Mouse (Mus musculus): Measurements from ENCODE around the gene Fam189b.

Gene Fam189b

DNA sequence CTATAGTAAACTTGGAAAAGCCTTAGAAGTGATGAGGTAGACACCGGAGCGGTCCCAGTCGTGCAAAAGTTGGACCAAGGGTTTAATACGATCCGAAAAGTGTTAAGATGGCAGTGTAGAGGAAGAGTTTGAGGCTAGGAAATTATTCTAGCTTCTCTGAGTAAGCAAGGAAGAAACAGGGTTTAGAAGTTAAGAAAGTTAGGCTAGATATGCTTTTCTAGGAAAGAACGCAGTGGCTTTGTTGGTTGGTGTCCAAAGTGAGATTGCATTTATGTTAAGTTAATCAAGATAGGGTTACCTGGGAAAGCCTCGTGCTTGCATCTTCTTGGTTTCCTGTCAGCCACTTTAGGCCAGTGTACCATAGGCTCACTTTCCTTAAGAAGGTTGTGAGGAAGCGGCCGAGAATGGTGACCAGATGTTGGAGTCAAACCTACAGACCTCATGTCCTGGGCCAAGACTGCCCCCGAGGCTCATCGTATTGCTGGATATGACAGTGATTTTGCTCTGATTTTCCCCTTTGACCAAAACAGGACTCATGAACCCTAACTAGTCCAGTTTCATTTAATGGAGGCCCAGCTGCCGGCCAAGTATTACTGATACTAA is 17.6 kb upstream of the Fam189b start:
- no peak for DNase-seq (ENCODE audit: low spot score in 2 of 2)

DNA sequence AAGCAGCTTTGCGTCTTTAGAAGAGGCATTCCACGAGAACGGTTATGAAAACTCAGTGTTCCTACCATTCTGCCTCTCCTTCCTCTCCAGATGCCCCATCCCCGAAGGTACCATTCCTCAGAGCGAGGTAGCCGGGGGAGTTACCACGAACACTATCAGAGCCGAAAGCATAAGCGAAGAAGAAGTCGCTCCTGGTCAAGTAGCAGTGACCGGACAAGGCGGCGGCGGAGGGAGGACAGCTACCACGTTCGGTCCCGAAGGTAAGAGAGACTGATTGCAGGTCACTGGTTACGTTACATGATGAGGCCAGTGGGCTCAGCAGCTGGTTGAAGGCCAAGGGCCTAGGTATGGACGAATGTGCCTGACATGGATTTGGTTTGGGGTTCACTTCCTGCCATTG is 16.0 kb upstream of the Fam189b start:
- DNase-seq (ENCODE audit: low spot score in 2 of 2): no peak

DNA sequence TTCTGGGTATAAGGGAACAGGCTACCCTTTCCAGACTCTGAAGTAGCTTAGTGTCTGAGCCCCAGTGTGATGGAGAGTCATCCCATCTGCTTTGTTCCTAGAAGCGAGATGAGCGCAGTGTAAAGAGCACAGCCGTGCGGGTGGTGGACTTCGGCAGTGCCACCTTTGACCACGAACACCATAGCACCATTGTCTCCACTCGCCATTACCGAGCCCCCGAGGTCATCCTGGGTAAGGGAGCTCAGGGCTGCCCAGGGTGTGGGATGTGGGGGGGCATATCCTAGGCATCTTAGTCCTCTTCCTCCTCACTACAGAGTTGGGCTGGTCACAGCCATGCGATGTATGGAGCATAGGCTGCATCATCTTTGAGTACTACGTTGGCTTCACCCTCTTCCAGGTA is 8.1 kb upstream of the Fam189b start:
- DNase-seq (ENCODE audit: low spot score in 2 of 2): no peak

DNA sequence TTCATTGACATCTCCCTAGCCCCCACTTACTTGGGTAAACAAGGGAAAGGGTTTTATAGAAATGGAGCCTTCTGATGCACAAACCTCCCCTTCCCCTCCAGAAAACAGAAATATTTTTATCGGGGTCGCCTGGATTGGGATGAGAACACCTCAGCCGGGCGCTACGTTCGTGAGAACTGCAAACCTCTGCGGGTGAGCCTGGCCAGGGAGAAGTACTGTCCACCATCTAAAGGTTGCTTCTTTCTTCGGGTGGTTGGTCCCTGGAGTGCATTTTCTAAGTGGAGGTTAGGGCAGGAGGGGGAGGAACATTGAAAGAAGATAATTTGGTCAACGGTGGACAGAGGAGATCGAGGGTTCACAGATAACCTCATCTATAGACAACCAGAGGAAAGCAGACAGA is 7.4 kb upstream of the Fam189b start:
- DNase-seq (ENCODE audit: low spot score in 2 of 2): no peak

DNA sequence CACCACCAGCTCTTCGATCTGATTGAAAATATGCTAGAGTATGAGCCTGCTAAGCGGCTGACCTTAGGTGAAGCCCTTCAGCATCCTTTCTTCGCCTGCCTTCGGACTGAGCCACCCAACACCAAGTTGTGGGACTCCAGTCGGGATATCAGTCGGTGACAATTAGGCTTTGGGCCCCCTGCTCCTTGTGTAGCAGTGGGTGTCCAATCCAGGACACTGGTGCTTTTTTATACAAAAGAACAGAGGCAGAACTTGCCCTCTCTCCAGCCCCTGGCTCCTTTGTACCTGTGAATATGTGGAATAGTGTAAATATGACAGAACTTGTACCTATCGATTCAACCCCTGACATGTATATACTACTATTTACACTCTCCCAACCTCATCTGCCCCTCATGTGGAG is 6.5 kb upstream of the Fam189b start:
- no peak for DNase-seq (ENCODE audit: low spot score in 2 of 2)

DNA sequence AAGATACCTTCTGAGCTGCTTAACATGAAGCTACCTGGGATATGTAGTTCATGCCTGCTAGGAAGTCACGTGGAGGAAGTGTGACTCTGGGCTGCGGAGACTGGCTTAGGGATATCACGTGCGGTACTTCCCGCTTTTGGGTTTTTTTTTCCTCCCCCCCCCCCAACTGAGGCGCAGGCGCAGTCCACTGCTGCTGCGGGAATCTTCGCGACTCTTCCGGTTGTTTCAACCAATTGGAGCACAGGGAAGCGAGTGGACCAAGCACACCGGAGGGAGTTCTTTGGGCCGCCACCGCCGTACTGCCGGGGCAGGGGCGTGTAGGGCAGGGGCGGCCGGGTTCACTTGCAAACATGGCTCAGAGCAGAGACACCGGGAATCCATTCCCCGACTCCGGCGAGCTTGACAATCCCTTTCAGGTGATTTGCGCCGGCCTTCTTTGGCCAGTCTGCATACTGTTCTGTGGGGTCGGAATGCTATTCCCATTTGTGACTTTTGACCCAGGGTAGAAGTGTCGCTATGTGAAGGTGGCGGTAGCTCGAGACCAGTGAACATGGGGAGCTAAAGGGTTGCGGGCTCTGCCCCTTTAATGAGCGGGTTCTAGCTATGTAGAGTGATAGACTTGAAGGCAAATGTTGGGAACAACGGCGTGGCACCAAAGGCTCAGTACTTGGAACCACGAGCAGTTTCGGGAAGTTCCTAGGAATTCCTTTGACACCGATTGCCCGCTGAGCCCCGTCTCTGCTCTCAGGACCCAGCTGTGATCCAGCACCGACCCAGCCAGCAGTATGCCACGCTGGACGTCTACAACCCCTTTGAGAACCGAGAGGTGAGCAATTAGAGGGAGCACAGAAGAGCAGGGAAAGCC is 5.5 kb upstream of the Fam189b start, which contains the start of gene Scamp3:
Scamp3 (plus strand) TSS at position 232 of the 865 bp plus-strand sequence.
- peak; percentile 87 to 90 for DNase-seq (ENCODE audit: low spot score in 2 of 2)

DNA sequence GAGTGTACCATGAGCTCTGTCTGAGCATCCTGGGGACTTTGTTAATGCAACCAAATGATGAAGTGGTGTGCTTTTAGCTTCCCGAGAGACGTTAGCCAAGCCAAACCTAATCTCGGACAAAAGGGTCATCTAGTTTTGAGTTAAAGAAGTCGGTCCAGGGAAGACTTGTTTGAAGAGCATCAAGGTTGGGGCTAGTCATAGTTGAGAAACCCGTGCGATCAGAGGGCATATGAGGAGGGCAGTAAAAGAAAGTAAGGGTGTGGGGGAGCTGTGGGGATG is 4.9 kb upstream of the Fam189b start:
- no peak for DNase-seq (ENCODE audit: low spot score in 2 of 2)

DNA sequence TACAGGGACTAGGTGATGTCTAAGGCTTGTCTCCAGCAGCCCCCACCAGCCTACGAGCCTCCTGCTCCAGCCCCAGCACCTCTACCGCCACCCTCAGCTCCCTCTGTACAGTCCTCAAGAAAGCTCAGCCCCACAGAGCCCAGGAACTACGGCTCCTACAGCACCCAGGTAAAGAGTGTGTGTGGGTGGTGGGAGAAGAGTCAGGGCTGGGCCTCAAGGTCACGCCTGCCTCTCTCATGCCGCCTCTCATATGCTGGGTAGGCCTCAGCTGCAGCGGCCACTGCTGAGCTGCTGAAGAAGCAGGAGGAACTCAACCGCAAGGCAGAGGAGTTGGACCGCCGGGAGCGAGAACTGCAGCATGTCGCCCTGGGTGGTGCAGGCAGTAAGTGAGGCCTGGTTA is 3.9 kb upstream of the Fam189b start:
- DNase-seq (ENCODE audit: low spot score in 2 of 2): no peak

DNA sequence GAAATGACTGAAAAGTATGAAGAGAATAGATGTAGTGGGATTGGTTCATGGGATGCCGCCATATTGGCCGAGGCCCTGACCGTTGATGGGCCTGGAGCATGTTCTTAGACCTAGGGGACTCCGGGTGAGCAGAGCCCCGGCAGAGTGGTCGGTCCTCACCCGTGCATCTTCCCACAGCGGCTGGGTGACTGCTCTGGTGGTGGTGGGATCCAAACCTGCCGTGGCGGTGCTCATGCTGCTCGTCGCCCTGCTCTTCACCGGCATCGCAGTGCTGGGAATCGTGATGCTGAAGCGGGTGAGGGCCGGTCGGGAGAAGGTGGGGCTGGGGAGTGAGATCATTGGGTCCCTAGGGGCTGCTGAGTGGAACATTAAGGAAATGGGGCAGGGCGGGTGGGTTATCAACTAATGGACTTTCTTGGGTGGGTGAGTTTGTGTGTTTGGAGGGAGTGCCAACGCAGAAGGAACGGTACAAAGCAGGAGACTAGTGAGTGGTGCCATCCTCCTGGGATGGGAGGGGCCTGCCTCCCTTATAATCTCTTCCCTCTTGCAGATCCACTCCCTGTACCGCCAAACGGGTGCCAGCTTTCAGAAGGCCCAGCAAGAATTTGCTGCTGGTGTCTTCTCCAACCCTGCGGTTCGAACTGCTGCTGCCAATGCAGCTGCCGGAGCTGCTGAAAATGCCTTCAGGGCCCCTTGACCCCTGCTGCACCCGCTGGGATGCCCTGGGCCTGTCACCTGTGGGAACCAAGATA is 1.0 kb upstream of the Fam189b start:
- DNase-seq (ENCODE audit: low spot score in 2 of 2): no peak

DNA sequence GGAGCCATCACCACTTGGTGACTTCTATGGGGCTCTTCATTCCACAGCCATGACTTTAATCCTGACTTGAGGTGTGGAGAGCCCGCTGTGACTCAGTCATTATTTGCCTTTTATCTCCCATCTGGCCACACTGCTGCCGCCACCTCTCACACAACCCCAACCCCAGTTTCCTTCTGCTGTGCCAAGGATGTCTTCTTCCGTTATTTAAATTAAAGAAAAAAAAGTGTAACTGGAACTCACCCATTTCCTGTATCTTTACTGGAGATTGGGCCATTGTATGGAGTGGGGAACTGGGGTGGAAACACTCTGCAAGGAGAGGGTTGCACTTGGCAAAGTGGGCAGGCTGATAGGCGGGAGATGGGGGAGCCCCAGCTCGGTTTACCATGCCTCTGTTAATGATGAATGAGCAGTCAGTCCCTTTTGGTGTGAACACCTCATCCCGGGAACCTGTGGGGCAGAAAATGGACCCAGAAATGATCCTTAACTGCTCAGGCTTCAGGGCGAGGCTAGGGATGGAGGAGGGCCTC is 349 bp upstream of the Fam189b start:
- no peak for DNase-seq (ENCODE audit: low spot score in 2 of 2)

DNA sequence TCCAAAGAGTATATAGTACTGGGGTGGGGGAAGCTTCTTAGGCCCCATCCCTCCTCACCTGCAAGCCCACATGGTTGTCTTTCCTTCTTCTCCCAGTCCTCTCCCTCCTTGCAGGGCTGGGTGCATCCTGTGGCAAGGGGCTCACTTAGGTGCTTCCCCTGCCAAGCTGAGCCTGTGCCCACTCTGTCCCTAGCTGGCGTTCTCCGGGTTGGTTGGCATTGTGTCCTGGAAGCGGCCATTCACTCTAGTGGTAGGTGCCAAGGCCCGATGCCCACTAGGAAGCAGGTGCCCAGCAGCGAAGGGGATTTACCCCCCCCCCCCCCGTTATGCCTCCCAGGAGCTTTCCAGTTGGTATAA is 994 bp downstream of the Fam189b start:
- no peak for DNase-seq (ENCODE audit: low spot score in 2 of 2)

DNA sequence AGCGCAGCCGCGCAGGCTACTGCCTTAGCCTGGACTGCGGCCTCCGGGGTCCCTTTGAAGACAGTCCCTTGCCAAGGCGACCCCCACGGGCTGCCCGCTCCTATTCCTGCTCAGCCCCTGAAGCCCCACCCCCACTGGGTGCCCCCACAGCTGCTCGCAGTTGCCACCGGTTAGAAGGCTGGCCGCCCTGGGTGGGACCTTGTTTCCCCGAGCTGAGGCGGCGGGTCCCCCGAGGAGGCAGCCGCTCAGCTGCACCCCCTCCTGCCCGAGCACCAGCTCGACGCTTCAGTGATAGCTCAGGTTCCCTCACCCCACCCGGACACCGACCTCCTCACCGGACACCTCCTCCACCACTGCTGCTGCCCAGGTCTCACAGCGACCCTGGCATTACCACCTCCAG is 4.3 kb downstream of the Fam189b start:
- DNase-seq (ENCODE audit: low spot score in 2 of 2): peak; percentile 43 to 44

DNA sequence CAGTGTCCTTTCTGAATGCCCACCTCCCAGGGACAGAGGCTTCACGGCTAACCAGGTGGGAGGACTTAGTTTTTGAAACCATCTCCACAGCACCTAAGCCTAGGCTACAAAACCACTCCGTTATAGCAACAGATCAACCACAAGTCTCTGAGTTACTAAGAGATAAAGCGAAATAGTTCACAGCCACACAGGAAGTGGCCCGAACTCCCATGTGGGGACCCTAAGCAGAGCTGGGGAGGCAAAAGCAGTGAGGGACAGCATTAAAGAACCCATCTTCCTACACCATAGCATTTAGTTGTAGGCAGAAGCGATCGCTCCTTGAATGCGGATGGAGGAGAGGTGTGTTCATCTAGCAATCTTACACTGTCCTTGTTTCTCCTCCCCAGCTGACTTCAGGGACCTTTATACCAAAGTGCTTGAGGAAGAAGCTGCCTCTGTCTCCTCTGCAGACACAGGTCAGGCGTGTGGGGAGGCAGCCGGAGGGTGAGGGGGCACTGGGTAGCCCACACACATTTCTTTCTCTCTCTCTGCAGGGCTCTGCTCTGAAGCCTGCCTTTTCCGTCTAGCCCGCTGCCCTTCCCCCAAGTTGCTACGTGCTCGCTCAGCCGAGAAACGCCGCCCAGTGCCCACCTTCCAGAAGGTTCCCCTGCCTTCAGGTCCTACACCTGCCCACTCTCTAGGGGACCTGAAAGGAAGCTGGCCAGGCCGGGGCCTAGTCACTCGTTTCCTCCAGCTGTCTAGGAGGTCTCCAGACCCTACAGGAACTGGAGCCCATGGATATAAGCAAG is 4.9 kb downstream of the Fam189b start:
- DNase-seq (ENCODE audit: low spot score in 2 of 2): peak; percentile 45 to 54

DNA sequence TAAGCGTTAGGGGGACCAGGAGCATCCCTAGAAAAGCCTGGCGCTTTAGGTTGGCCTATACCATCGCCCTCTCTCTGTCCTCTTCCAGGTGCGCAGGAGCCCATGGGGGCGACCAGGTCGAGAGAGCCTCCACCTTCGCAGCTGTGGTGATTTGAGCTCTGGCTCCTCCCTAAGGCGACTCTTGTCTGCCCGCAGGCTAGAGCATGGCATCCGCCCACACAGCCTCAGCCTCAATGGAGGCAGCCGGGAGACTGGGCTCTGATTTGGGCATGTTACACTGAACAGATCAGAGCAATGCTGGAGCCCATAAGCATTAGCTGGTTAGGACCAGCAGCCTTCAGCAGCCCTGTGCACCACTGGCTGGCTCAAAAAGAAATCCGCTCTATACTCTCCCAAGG is 5.5 kb downstream of the Fam189b start:
- peak; percentile 44 to 49 for DNase-seq (ENCODE audit: low spot score in 2 of 2)

DNA sequence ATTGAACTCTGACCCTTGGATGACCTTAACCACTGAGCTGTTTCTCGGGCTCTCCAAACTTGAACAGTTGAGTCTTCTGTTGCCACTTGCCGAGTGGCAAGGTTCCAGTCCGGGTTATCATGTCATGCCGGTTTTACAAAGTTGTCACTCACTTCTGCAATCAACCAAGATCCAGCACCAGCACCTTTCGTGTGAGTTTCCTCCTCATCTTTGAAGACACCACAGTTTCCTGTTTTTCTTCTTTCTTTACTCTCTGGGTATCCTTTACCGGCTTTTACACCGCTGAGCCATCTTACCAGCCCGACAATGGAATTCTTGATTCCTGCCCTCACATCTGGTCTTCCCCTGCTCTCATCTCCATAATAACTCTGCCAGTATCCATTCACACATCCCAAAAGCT is 7.5 kb downstream of the Fam189b start:
- DNase-seq (ENCODE audit: low spot score in 2 of 2): peak; percentile 46 to 65

DNA sequence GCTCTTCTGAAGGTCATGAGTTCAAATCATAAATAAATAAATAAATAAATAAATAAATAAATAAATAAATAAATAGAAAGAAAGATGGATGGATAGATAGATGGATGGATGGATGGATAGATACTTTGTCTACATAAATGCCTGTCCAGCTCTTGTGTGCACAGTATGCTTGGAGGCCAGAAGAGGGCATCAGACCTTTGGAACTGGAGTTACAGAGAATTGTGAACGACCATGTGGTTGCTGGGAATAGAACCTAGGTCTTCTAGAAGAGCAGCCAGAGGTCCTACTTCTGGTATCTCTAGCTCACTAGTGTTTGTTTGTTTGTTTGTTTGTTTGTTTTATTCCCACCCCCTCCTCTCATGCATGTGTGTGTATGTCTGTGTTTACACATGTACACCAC is 10.4 kb downstream of the Fam189b start:
- no peak for DNase-seq (ENCODE audit: low spot score in 2 of 2)

DNA sequence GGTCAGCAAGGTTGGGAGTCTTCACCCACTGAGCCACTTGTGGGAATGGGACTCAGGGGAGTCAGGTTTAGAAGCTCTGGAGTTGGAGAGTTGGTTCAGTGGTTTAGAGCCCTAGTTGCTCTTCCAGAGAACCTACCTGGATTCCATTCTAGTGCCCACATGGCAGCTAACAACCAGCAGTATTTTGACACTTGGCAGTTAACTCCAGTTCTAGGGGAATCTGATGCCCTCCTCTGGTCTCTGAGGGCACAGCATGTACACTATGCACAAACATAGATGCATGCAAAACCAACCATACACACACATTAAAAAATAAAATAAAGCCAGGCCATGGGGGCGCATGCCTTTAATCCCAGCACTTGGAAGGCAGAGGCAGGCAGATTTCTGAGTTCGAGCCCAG is 10.9 kb downstream of the Fam189b start:
- DNase-seq (ENCODE audit: low spot score in 2 of 2): peak in 1 of 2 experiments; percentile 34

DNA sequence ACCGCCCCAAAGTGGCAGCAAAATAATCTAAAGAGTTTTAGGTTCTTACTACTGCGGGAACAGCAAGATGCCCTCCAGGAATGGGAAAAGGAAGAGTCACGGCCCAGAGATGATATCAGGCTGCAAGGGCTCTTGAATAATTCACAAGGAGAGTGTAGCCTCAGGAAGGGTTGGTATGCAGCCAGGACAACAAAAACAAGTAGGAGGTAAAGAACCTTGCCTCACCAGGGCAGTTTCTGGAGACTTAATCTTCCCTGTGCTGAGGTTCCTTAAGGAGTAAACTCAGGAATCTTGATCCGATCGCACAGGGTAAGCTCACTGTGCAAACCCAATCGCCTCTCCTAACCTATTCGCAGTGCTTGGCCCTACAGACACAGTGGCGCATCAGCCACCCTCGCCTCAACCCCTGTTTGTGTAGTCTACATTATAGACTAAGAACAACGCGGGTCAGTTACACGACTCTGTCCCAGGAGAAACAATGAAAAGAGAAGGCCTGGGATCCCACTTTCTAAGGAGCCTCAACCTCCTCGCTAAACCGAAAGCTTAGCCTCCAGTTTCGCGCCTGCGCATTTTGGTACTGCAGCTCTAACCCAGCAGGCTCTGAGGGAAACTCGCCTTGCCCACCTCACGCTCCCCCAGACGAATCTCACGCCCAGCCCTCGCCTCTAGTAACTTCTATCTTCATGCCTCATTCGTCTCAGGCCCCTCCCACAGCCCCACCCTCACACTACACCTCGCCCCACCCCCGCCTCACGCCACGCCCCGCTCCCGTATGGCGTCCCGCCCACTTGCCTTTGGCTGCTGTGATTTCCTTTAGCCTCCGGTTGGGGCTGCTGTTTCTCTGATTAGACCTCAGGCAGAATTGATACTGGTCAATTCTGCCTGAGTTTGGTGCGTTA is 13.3 kb downstream of the Fam189b start:
- peak; percentile 93 to 94 for DNase-seq (ENCODE audit: low spot score in 2 of 2)

DNA sequence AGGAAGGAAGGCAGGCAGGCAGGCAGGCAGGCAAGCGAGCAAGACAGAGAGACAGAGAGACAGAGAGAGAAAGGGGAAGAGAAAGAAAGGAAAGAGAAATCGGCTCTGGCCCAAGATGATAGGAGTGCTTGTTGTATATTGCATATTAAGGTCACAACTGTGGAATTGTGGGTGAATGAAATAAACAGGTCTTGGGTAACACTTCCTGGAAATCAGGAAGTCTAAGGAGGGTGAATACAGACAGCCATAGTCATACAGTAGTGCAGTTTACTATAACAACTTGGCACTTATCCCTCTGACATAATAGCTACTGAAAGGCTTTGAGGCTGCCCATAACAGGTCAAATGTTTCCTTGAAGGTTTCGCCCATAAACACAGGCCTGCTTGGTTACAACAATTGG is 16.9 kb downstream of the Fam189b start:
- DNase-seq (ENCODE audit: low spot score in 2 of 2): no peak

DNA sequence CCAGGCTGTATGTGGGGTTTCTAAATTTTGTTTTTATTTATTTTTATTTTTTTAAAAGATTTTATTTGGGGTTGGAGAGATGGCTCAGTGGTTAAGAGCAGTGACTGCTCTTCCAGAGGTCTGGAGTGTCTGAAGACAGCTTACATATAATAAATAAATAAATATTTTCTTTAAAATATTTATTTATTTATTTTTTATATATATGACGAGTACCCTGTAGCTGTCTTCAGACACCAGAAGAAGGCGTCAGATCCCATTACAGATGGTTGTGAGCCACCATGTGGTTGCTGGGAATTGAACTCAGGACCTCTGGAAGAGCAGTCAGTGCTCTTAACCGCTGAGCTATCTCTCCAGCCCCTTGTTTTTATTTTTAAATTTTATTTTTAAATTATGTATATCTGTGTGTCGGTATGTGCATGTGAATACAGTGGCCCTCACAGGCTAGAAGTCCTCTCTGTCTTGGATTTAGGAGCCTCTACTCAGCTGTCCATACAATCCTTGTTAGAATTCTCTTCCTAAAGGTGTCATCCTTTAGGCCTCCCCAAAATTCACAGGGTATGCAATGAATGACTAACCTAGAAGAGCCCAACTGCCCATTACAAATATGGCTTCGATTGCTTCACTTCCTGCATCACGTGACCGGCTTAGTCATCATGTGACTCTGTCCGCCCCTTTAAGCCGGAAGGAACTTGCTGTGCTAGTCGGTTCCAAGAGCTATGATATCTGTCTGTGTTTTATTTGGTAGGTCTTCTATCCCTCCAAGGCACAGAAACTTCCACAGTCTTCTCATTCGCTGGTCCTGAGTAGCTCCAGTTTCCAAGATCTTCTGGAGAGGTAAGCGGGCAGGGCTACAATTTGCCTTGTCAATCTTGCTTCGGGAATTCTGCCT is 19.6 kb downstream of the Fam189b start, which contains the start of gene Gba:
Gba (plus strand) TSS at position 676 of the 889 bp plus-strand sequence.
- DNase-seq (ENCODE audit: low spot score in 2 of 2): peak; percentile 79 to 86

All from spleen, postnatal 36 days (tissue).